Mouse (Mus musculus) heart, postnatal 14 days (tissue): ENCODE results near the gene Tbc1d9. TPM values are rescaled to one million over a fixed set of nuclear protein-coding genes. Genes with fewer than 3 reads are reported as not detected.

ENCODE experiments used
- DNase-seq, 2 experiments: peaks; one replicate each; pipeline ENCODE4 v3.0.0; 2021 to 2022
- intact Hi-C: fragments of 180-260 bp; cut with DNase I; formaldehyde crosslinking; loops from one replicate; pipeline ENCODE4 v1.15.1; 2025
- total RNA-seq, 2 experiments: library from RNA; stranded (reverse); gene quantifications; 2 replicates each; pipeline ENCODE4 v1.2.3; 2021

The Tbc1d9 gene
- total RNA-seq, 2 experiments from 2014 or later: 3.4 to 3.6 TPM

GRCm38 (mm10) chr8:83177317-83178195, 12.4 kb downstream of the Tbc1d9 start:
- no peak for DNase-seq
- intact Hi-C loops: no loop called here

GRCm38 (mm10) chr8:83178228-83178742, 13.1 kb downstream of the Tbc1d9 start:
- intact Hi-C loops: no loop called here
- peak in 1 of 2 experiments; percentile 10 for DNase-seq

- intact Hi-C loops: no loop called here
- no peak for DNase-seq
Measured at GRCm38 (mm10) chr8:83181851-83182482, 16.8 kb downstream of the Tbc1d9 start.

GRCm38 (mm10) chr8:83182784-83183183, 17.6 kb downstream of the Tbc1d9 start:
- no peak for DNase-seq
- intact Hi-C loops: no loop called here

GRCm38 (mm10) chr8:83186376-83186775, 21.2 kb downstream of the Tbc1d9 start:
- intact Hi-C loops: no loop called here

GRCm38 (mm10) chr8:83187363-83187962, 22.3 kb downstream of the Tbc1d9 start:
- intact Hi-C loops: no loop called here
- no peak for DNase-seq

More at GRCm38 (mm10) chr8:83186376-83186775, 21.2 kb downstream of the Tbc1d9 start:
- DNase-seq: no peak

- intact Hi-C loops: no loop called here
- no peak for DNase-seq
Measured at GRCm38 (mm10) chr8:83189538-83190095, 24.5 kb downstream of the Tbc1d9 start.

GRCm38 (mm10) chr8:83196088-83196487, 30.9 kb downstream of the Tbc1d9 start:
- intact Hi-C loops: no loop called here
- no peak for DNase-seq

GRCm38 (mm10) chr8:83199715-83200114, 34.6 kb downstream of the Tbc1d9 start:
- intact Hi-C loops: no loop called here

GRCm38 (mm10) chr8:83200191-83201177, 35.3 kb downstream of the Tbc1d9 start:
- DNase-seq: peak; percentile 20 to 50
- intact Hi-C loops: no loop called here

More at GRCm38 (mm10) chr8:83199715-83200114, 34.6 kb downstream of the Tbc1d9 start:
- no peak for DNase-seq

GRCm38 (mm10) chr8:83202946-83203345, 37.8 kb downstream of the Tbc1d9 start:
- intact Hi-C loops: no loop called here

GRCm38 (mm10) chr8:83205907-83206306, 40.8 kb downstream of the Tbc1d9 start:
- DNase-seq: no peak
- intact Hi-C loops: no loop called here

More at GRCm38 (mm10) chr8:83202946-83203345, 37.8 kb downstream of the Tbc1d9 start:
- DNase-seq: peak; percentile 7 to 22

GRCm38 (mm10) chr8:83209581-83209980, 44.4 kb downstream of the Tbc1d9 start:
- intact Hi-C loops: no loop called here
- no peak for DNase-seq

GRCm38 (mm10) chr8:83210676-83211075, 45.5 kb downstream of the Tbc1d9 start:
- no peak for DNase-seq
- intact Hi-C loops: no loop called here

GRCm38 (mm10) chr8:83215065-83215464, 49.9 kb downstream of the Tbc1d9 start:
- intact Hi-C loops: no loop called here
- DNase-seq: peak; percentile 7 to 17

- DNase-seq: no peak
- intact Hi-C loops: no loop called here
Measured at GRCm38 (mm10) chr8:83216520-83216919, 51.4 kb downstream of the Tbc1d9 start.

GRCm38 (mm10) chr8:83217196-83217595, 52.0 kb downstream of the Tbc1d9 start:
- intact Hi-C loops: no loop called here

GRCm38 (mm10) chr8:83217891-83218290, 52.7 kb downstream of the Tbc1d9 start:
- intact Hi-C loops: no loop called here
- DNase-seq: no peak

More at GRCm38 (mm10) chr8:83217196-83217595, 52.0 kb downstream of the Tbc1d9 start:
- no peak for DNase-seq

GRCm38 (mm10) chr8:83219392-83219791, 54.2 kb downstream of the Tbc1d9 start:
- intact Hi-C loops: no loop called here
- no peak for DNase-seq
